Mouse (Mus musculus) ovary, postnatal 36 days (tissue): ENCODE data around the gene Med12l.

Experiments used
- DNase-seq: peaks from one replicate; pipeline ENCODE4 v3.0.0; 2022; ENCODE audit warnings: low spot score, mixed read lengths

The Med12l gene

DNA sequence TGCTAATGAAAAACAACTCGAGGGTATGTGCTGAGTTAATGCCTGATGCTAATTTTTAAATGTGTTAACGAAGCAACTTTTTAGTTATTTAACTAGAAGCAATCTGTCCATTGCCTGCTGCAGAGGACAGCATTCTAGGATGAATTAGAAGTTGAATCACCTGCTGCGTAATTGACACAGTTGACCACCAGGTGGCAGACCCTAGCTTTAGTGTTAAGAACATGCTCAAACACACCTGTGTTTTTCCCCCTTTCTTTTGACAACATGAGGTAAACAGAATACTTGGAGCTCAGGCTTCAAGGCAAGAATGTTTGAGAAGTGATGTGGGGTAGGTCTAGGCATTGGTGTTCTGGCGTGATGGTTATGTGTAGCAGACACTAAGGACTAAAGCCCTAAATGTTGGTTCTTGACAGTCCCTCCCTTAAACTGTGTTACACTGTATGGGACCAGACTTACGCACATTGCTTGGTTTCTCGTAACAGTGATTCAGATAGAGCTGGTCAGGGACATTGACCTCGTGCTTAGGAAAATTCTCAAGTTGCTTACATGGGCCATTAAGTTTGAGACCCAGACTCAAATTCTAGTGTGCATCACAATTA lies 315.8 kb downstream of the Med12l start:
- peak; percentile 16 for DNase-seq

DNA sequence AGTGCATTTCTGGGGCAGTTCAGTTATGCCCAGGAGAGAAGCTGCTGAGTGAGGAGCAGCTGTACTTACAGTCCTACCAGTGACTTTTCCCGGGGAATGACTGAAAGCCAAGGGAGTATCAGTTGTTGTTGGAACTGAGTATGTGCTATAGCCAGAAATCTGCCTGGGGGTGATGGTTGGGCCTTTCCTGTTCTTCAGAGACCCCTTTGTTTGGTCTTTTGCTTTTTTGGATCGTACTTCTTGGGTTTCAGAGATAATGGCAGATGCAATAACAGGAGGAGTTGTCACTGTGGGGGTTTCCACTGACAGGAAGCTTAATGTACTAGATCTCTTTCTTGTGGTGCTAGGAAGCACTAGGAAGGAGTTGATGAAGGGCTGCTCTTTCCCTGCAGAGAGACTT lies 322.9 kb downstream of the Med12l start:
- DNase-seq: no peak

DNA sequence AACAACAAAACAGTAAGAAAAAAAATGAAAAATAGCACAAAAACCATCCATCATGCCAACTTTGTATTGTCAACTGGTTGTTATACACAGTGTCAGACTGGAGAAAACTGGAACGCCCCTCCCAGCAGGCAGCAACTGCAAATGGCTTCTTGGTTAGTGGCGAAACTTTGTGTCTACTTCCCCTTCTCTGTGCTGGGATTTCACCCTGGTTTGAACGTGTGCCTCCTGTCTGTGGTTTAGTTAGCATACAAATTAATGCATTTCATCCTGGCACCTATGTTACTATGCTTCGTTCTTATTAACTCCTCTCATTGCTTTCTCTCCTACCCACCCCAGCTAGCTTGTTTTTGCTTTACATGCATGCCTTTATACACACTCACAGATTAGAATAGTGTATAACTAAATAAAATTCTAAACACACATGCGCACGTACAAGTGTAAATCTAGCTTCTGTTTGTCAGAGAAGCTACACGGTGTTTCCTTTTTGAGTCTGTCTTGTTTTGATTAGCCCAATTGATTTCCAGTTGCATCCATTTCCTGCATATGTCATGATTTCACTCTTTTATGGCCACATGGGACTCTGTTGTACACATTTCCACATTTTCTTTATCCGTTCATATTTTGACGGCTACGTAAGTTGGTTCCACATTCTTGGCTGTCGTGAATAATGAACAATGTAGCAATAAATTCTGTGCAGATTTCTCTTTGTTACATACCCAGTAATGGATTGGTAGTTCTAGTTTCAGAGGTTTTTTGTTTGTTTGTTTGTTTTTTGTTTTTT lies 336.2 kb downstream of the Med12l start:
- DNase-seq: no peak

DNA sequence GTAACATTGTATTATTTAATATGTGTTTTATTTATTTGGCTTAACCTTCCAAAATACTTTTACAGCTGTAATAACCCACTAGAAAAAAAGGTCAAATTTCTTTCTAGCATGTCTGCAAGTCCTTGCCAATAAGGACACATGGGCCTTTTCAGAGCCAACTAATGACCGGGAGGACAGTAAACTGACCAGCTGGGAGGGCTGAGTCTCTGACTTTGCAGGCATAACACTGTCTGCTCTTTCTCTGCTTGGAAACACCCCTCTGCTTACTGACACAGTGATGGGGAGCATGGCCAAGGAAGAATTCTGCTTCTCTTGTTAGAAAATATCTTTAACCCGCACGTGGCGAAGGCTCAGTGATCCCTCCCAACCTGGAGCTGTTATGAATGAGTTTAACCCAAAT lies 337.4 kb downstream of the Med12l start:
- DNase-seq: no peak

DNA sequence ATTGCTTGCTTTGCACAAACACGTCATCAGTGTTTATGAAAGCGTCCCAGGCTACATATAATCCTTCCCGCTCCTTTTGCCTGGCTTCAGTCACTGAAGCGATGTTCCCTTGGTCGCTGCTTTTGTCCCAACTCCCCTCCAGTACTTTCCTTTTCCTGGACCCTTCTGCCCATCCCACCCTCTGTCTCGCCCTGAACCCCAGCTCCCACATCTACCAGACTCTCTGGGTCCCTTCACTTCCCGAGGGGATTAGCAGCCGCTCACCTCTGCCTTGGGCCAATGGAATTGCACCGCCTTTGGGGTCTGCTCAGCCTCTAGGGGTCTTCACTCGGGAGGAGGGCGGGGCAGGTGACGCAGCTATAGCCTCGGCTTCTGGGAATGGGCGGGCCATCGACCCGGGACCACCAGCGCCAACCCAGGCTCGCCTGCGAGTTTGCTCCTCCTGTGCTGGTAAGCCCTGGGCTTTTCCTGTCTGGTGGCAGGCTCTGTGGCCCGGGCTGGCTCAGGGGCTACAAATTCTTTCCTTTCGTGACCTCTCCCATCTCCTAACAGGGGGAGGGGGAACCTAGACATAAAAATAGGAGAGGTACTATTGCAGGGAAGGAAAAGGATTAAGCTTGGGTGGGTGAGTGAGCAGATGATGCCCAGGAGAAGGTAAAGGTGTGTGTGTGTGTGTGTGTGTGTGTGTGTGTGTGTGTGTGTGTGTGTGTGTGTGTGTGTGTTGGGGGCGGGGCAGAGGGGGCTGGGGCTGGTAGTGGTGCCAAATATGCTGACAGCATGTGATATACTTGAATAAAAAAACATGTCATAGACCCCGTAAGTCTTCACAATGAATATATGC lies 338.7 kb downstream of the Med12l start, which contains the start of gene Igsf10:
Gene Igsf10 (minus strand): TSS at position 330 of the 841 bp plus-strand sequence.
- peak; percentile 58 for DNase-seq

DNA sequence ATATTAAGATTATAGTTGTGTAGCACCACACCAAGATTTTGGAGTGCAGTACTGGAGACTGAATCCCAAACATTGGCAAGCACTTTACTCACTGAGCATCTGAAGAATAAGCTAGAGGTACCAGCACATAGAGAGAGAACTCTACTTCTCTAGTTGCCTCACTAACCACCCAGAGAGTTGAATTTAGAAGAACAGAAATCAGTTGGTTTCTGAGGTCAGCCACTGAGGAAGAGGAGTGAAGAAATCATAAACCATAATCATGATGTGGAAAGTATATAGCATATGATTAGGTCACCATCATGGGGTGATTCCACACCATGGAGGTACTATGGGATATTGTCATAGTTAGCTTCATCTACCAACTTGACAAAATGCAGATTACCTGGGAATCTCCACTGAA lies 346.1 kb downstream of the Med12l start:
- DNase-seq: no peak

DNA sequence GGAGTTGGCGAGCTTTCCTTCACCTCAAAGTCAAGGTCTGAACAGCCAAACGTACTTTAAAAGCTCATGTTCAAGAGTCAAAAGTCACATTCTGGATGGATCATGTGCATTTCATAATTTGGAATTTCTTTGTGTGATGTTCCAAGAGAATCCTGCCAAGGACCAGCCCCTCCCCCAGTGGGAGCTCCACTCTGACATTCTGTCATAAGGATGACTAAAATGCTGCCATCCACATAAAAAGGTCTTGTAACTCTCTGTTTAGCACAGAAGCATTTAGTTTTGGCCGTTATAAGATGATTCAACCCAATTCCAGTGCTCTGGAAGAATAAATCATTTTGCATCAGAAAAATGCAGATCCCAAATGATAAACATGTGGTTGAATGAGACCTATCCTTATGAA lies 348.5 kb downstream of the Med12l start:
- DNase-seq: no peak

DNA sequence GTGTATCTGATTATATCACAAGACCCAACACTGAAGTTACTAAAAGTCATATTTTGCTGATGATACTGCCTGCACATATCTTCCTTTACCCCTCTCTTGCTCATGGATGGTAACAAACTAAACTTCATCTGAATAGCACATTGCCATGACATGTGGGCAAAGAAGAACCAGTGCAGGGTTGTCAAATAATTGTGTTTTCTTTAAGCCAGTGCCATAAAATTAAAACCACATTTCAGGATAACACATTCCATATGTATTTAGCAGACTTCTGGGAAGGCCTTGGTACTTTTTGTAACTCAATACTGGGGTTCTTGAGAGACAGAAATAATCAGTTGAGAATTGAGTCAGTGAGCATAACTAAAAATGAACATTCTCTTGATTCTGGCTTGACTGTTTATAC lies 354.5 kb downstream of the Med12l start:
- no peak for DNase-seq

DNA sequence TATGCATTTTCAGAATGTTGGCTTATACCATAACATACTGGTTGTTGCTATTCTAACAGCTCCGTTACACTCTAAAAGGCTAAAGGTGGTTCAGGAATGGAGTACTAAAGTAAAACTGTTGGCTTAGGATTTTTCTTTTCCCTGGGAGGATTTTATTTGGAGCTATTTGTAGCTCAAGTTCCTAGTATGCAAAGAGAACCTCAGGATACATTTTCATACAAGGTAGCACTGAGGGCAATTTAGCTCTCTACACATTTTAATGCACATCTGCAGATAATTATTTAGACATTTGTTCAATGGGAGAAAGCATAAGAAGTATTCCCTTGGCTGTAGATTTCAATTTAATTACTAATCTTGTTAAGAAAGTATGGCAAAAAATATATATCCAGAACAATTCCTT lies 356.3 kb downstream of the Med12l start:
- DNase-seq: no peak
